Comparison of ENCODE assay signal across 8 mouse cellular contexts in genomic region chr12:79675440-79676176, GRCm38 (mm10).
DNase-seq lines count a peak whose midpoint lies in the region; ATAC-seq lines count a peak whose summit lies in the region.

No protein-coding gene starts in this region.

- no peak overlapping the region for H3K4me3 ChIP-seq in stomach, embryonic 16.5 days (replicated peaks; ENCODE audit: low read length)

- peak overlapping the region; percentile 42; the same call in 1 of the 2 replicates for H3K9ac ChIP-seq in stomach, embryonic 16.5 days (ENCODE audit: low read length)

- H3K27ac ChIP-seq in stomach, embryonic 16.5 days (ENCODE audit: low read length), result peak overlapping the region; percentile 94

- no peaks in the 10 kb centered on the region for H3K9me3 ChIP-seq in stomach, embryonic 16.5 days (replicated peaks; ENCODE audit: control insufficient read depth, low read length)

- peak; percentile 83 for ATAC-seq in stomach, embryonic 16.5 days (ENCODE audit: insufficient read depth, low FRiP score)

- peak overlapping the region; percentile 39 for H3K4me2 ChIP-seq in stomach, embryonic 16.5 days (ENCODE audit: low read depth, low read length)

- peaks cover 43% of the 10 kb centered on the region for H3K4me1 ChIP-seq in stomach, embryonic 16.5 days (ENCODE audit: control insufficient read depth, insufficient read depth, low read length)

- WGBS in stomach, embryonic 16.5 days, result 30% methylated on average over 13 of the region's 13 CpGs

- H3K36me3 ChIP-seq in stomach, embryonic 16.5 days (ENCODE audit: control insufficient read depth, insufficient read depth, low read length), result no peaks in the 10 kb centered on the region

- DNase-seq in urinary bladder, postnatal 14 days (ENCODE audit: low spot score), result peak; percentile 41
- no peak for DNase-seq in urinary bladder, adult 2 months (ENCODE audit: low spot score)
- peak; percentile 81 for DNase-seq in heart, adult 8-10 months (ENCODE audit: low spot score)
- DNase-seq in kidney, postnatal 14 days, result peak; percentile 81
- DNase-seq in thymus, postnatal 14 days, result no peak
- DNase-seq in layer of hippocampus, postnatal 36 days, result no peak
- no peak for DNase-seq in ovary, postnatal 14 days (ENCODE audit: low spot score)

- H3K27me3 ChIP-seq in stomach, embryonic 16.5 days (ENCODE audit: control insufficient read depth, insufficient read depth, low read length), result no peaks in the 10 kb centered on the region

Comparison
In these comparisons a context has a peak if more than half of its experiments do, and no peak if none do; other contexts are left out.
1. DNase-seq: peak in urinary bladder, postnatal 14 days (single experiment), heart, adult 8-10 months (single experiment) and kidney, postnatal 14 days (single experiment); none in urinary bladder, adult 2 months (single experiment), thymus, postnatal 14 days (single experiment), layer of hippocampus, postnatal 36 days (0 of 2) and ovary, postnatal 14 days (single experiment).